Mouse (Mus musculus) erythroid progenitor cell, adult 5-6 weeks (primary cell): ENCODE data around the gene Cpm. TPM values are rescaled to one million over a fixed set of nuclear protein-coding genes. Genes with fewer than 3 reads are reported as not detected.

Experiments used
- ATAC-seq: replicated peaks from 2 replicates; pipeline ENCODE4 v1.8.0; 2016; ENCODE audit warnings: moderate number of reproducible peaks, mild to moderate bottlenecking, moderate TSS enrichment, inconsistent platforms; ENCODE audit not compliant: poor library complexity, low FRiP score, severe bottlenecking
- total RNA-seq, 2 experiments: library from RNA; stranded (forward) in 1 of 2; stranded (reverse) in 1 of 2; fragments of 150-400 nt in 1 of 2; fragments of 186-747, 209-891 nt in 1 of 2; gene quantifications; 2 replicates each; pipeline versions ENCODE4 v1.2.3 to v1.2.4; 2015 to 2017; ENCODE audit warnings: low replicate concordance in 2 of 2

The Cpm gene
- total RNA-seq, 2 experiments from 2014 or later, result 5.4 to 9.6 TPM

- ATAC-seq, result no peak
Measured at GRCm38 (mm10) chr10:117643302-117643701, 14.0 kb downstream of the Cpm start.

GRCm38 (mm10) chr10:117643711-117644428, 14.6 kb downstream of the Cpm start:
- ATAC-seq, result no peak

- ATAC-seq, result no peak
Measured at GRCm38 (mm10) chr10:117644429-117644748, 15.1 kb downstream of the Cpm start.

DNA sequence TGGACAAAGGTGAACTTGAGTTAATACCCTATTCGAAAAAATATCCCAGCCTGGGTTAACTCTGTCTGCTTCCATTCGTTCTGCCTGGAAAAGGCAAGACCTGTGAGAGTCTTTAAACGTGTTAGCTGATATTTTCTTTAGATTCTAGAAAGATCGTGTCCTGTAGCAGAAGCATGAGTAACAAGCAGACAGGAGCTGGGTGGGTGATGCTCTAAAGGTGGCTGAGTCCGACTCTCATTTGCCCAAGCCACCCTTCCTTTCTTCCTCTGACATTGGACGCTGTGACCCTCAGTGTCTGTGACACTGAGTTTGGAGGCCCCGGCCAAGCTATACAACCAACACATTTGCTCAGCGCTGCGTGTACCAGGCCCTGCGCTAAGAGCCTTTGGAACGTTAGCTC, 15.5 kb downstream of the Cpm start:
- no peak for ATAC-seq

- no peak for ATAC-seq
Measured at GRCm38 (mm10) chr10:117645487-117645964, 16.2 kb downstream of the Cpm start.

DNA sequence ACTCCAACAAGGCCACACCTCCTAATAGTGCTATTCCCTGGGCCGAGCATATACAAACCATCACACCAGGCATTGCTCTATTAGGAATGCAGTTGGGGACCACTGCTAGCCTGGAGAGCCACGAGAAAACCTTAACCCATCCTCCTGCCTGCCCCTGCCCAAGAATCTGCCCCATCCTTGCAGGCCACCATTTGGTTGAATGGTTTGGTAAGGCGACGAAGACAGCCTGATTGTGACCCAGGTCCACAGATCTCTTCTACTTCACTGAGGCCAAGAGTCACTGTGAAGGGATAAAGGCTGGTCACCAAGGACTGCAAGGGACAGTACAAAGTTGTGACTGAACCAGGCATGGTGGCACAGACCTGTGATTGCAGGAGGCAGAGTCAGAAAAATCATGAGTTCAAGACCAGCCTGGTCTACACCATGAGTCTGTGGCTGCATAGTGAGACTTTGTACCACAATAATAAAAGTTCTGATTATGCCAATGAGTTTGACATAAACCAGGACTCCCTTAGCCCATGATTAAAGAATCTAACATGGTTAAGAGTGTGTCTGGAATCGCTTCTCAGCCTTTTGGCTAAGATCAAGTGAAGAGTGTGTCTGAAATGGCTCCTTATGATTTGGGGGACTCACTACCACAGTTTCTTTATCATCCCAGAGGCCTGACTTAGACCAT, 17.3 kb downstream of the Cpm start:
- no peak for ATAC-seq

GRCm38 (mm10) chr10:117647158-117647505, 17.8 kb downstream of the Cpm start:
- ATAC-seq, result no peak

DNA sequence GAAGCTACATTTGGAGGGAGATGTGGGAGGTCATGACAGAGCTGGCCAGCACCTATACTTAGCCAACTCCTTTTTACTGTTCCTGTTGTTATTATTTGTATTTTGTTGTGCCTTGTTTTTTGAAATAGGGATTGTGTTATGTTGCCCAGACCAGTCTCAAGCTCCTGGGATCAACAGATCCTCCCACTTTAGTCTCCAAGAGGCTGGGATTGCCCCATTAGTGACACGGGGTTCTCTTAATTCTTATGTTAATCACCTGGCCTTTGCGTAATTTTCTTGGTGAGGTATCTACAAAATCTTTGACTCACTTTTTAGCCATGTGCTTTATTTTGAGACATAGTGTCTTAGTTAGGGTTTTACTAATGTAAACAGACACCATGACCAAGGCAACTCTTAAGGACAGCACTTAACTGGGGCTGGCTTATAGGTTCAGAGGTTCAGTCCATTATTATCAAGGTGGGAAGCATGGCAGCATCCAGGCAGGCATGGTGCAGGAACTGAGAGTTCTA, 18.7 kb downstream of the Cpm start:
- no peak for ATAC-seq

DNA sequence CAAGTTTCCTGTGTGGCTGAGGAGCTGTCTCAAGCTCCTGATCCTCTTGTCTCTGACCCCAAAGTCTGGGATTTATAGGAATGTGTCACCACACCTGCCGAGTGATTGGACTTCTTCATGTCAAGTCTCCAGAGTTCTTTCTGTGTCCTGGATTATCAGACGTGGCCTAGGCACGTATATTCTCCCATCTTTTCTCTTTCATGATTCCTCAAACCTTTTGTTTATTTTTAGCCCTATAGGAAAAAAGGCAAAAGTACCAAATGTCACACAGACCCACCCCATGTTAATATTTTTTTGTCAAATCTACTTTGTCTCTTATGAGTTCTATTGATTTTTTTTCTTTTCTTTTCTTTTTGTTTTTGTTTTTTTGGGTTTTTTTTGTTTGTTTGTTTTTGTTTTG, 19.3 kb downstream of the Cpm start:
- ATAC-seq, result no peak

- no peak for ATAC-seq
Measured at GRCm38 (mm10) chr10:117649292-117650041, 20.2 kb downstream of the Cpm start.

- ATAC-seq, result no peak
Measured at GRCm38 (mm10) chr10:117650042-117650655, 20.8 kb downstream of the Cpm start.

GRCm38 (mm10) chr10:117650725-117651124, 21.4 kb downstream of the Cpm start:
- no peak for ATAC-seq

- no peak for ATAC-seq
Measured at GRCm38 (mm10) chr10:117651587-117652377, 22.5 kb downstream of the Cpm start.

GRCm38 (mm10) chr10:117652378-117652774, 23.1 kb downstream of the Cpm start:
- ATAC-seq, result no peak

DNA sequence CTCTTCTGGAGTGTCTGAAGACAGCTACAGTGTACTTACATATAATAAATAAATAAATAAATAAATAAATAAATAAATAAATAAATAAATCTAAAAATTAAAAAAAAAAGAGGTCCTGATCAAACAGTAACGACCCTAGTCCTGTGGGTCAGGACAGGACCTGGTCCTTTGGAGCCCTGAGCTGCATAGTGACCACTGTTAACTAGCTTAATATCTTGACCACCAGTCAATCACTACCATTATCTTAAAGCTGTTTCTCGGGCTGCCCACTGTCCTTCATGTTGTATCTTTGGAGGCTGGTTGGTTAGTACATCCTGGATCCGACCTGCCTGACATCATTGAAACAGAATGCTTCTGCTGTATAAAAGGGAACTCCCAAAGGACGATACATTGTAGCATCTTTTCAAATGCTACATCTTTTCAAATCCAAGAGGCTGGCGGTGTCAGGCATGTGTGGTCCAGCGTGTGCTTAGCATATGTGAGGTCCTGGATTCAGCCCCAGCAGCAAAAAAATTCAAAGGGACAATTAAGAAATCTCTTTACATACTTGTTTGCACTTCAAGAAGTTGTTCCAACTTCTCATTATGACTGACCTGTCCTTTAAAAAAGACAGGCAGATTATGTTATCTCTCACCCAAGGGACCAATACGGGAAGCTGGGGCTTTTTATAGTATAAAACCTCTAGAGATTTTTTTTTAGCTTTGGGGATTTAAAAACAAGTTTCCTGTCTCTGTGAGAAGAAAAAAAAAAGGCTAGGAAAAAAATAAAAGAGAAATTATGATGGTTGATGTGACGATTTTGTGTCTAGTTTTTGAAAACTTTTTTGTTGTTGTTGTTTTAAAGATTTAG, 23.9 kb downstream of the Cpm start:
- no peak for ATAC-seq

- ATAC-seq, result no peak
Measured at GRCm38 (mm10) chr10:117653779-117654173, 24.5 kb downstream of the Cpm start.

DNA sequence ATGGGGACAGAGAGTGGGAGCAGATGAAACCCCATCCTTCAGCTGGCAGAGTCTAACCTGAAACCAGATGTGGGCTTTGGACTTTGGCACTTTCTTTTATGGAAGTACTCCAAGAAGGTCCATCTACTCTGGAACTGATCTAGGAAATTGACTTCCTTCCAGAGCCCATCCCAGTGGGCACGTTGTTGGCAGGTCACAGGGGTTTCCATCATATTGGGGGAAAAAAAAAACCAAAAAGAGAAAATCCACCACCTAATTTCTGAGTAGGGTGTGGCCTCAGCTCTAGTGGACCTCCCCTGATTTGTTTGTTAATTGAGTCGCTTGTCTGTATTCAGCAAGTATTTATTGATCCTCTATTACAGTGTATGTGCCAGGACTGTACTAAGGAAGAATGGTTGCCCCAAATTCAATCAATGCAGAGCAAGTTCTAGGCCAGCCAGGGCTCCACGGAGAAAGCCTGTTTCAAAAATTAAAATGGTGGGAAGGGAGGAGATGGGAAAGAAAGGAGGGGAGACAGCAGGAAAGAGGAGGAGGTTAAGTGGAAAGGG, 25.4 kb downstream of the Cpm start:
- no peak for ATAC-seq

DNA sequence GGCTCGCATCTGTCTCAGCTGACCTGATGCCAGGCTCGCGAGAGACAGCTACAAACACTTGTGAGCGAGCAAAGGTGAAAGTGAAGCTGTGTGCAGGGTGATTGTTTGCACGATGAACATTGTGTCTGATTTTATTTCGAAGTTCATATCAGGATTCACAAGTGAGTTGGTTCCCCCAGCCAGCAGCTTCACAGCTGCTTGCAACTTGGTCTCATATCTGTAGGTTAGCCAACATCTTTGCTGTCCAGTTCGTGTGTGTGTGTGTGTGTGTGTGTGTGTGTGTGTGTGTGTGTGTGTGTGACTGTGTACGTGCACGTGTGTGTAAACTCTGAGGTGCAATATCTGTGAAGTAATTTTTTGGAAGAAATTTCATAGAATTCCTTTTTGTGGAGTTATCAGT, 26.2 kb downstream of the Cpm start:
- no peak for ATAC-seq
